Mouse (Mus musculus) heart, adult 2 months (tissue): ENCODE data around the gene Samd4b. TPM values are rescaled to one million over a fixed set of nuclear protein-coding genes. Genes with fewer than 3 reads are reported as not detected.
A peak's percentile ranks its signal among the peaks of the same experiment; 100 is the strongest.
"Not testable (repeated sequence)": the region's sequence is repeated elsewhere in the genome, so short reads cannot be mapped to it uniquely, and the experiment has no call there.

Experiments used
- DNase-seq, 2 experiments: peaks; one replicate each; pipeline ENCODE4 v3.0.0; 2021
- H3K27ac ChIP-seq: fragments of 200-600 bp; 2 replicates; pipeline ENCODE4 v1.8.1; 2022
- H3K27me3 ChIP-seq: fragments of 200-500 bp; 2 replicates; pipeline ENCODE4 v1.6.1; 2012; ENCODE audit warnings: mild to moderate bottlenecking, low read length, inconsistent platforms, mixed read lengths; ENCODE audit not compliant: control insufficient read depth, insufficient read depth
- H3K36me3 ChIP-seq: fragments of 200-500 bp; 2 replicates; pipeline ENCODE4 v1.6.1; 2012; ENCODE audit warnings: low read length, inconsistent platforms; ENCODE audit not compliant: control insufficient read depth, insufficient read depth
- H3K4me1 ChIP-seq: fragments of 200-500 bp; 2 replicates; pipeline ENCODE4 v1.6.1; 2011; ENCODE audit warnings: low read length; ENCODE audit not compliant: control insufficient read depth, insufficient read depth
- H3K4me3 ChIP-seq: fragments of 200-600 bp; 2 replicates; pipeline ENCODE4 v1.8.1; 2022
- H3K79me2 ChIP-seq: fragments of 200-500 bp; replicated peaks from 2 replicates; pipeline ENCODE4 v1.6.1; 2012; ENCODE audit warnings: mild to moderate bottlenecking, inconsistent platforms, low read length, moderate library complexity, mixed read lengths; ENCODE audit not compliant: control insufficient read depth, insufficient read depth
- H3K9ac ChIP-seq: fragments of 200-500 bp; 2 replicates; pipeline ENCODE4 v1.6.1; 2012; ENCODE audit warnings: low read depth, mild to moderate bottlenecking, control low read depth, inconsistent platforms, low read length, mixed read lengths
- CTCF ChIP-seq: fragments of 200-600 bp; IDR thresholded peaks from 2 replicates; pipeline ENCODE4 v1.8.1; 2022; ENCODE audit warnings: antibody characterized with exemption, mild to moderate bottlenecking, moderate library complexity
- EP300 ChIP-seq: fragments of 200-500 bp; IDR thresholded peaks from 2 replicates; pipeline ENCODE4 v1.6.1; 2011; ENCODE audit warnings: low read depth, low read length, control low read depth; ENCODE audit not compliant: insufficient read depth
- POLR2A ChIP-seq: fragments of 200-500 bp; IDR thresholded peaks from 2 replicates; pipeline ENCODE4 v1.6.1; 2011; ENCODE audit warnings: mild to moderate bottlenecking, low read depth, low read length, control low read depth; ENCODE audit not compliant: insufficient read depth
- WGBS: fragments of 180-500 bp; shearing (Covaris S2); methylation state at CpG from one replicate; pipeline ENCODE4 v1.1.7; 2018; 5-methylcytosine and 5-hydroxymethylcytosine counted together
- intact Hi-C: fragments of 180-260 bp; cut with DNase I; formaldehyde crosslinking; loops from one replicate; pipeline ENCODE4 v1.15.1; 2025
- polyA plus RNA-seq: library from polyadenylated mRNA; depleted of rRNA; stranded (reverse); fragments of >200 nt; gene quantifications from 2 replicates; pipeline ENCODE4 v1.2.3, GENCODE M21; 2012
- total RNA-seq, 2 experiments: library from RNA; stranded (reverse); gene quantifications; 2 replicates each; pipeline ENCODE4 v1.2.3; 2021

Samd4b gene
- total and polyA plus RNA-seq, 3 experiments, result 21.9 to 46.1 (median 22.4) TPM

DNA sequence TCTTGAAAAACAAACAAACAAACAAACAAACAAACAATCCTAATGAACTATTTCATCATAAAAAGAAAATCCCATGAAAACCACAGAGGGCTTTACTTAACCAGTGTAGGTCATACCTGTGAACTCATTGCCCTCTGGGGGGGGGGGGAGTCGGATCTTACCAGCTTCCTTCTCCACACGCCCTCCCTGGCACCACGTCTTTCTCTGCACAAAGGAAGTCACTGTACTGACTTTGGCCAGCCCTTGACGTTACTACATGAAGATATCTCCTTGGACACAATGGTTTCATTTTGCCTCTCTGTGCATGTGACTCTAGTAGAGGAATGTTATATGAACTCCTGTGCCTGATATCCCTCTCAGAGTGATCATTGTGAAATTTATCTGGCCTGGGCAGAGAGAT lies 36.2 kb upstream of the Samd4b start:
- Histone ChIP-seq H3K4me3 (no peak overlapping the region), H3K4me1 (no peaks in the 10 kb centered on the region), H3K9ac (no peak overlapping the region), H3K79me2 (no peaks in the 10 kb centered on the region), H3K36me3 (no peaks in the 10 kb centered on the region), H3K27me3 (peaks cover 6% of the 10 kb centered on the region; the same call in 1 of the 2 replicates), H3K27ac (no peak overlapping the region)
- DNase-seq, result no peak
- TF ChIP-seq CTCF (no peak), POLR2A (no peak), EP300 (no peak)
- WGBS, result 29% methylated on average over 4 of the region's 4 CpGs
- intact Hi-C loops, result no loop called here

- no peak within 1 kb of the TSS for H3K9ac ChIP-seq
- H3K4me3 ChIP-seq, result no peak within 1 kb of the TSS
- no peaks in the 10 kb centered on the region for H3K4me1 ChIP-seq
- H3K27me3 ChIP-seq, result peaks cover 6% of the 10 kb centered on the region; the same call in 1 of the 2 replicates
- no peaks in the 10 kb centered on the region for H3K79me2 ChIP-seq
- 30% methylated on average over 10 of the region's 10 CpGs for WGBS
- intact Hi-C loops, result no loop called here
- H3K36me3 ChIP-seq, result no peaks in the 10 kb centered on the region
- H3K27ac ChIP-seq, result no peak within 1 kb of the TSS
- no peak for TF ChIP-seq POLR2A
- TF ChIP-seq EP300, result no peak
- no peak for TF ChIP-seq CTCF
- no peak for DNase-seq
These were observed 33.1 kb upstream of the Samd4b start, which contains the start of gene Acp7 for GRCm38 (mm10) chr7:28631073-28631472. Acp7 (minus strand) TSS chr7:28631332.

- H3K79me2 ChIP-seq, result no peaks in the 10 kb centered on the region
- WGBS, result 53% methylated on average over 5 of the region's 5 CpGs
- intact Hi-C loops, result no loop called here
These were observed 26.8 kb upstream of the Samd4b start for GRCm38 (mm10) chr7:28624791-28625190.

GRCm38 (mm10) chr7:28619098-28619715 lies 21.3 kb upstream of the Samd4b start:
- intact Hi-C loops, result no loop called here
- H3K36me3 ChIP-seq, result no peaks in the 10 kb centered on the region
- TF ChIP-seq EP300 (no peak), POLR2A (no peak), CTCF (no peak)
- WGBS, result 62% methylated on average over 9 of the region's 9 CpGs
- no peak overlapping the region for H3K27ac ChIP-seq
- H3K4me3 ChIP-seq, result no peak overlapping the region
- H3K4me1 ChIP-seq, result no peaks in the 10 kb centered on the region
- H3K9ac ChIP-seq, result no peak overlapping the region
- no peaks in the 10 kb centered on the region for H3K27me3 ChIP-seq
- no peak for DNase-seq
- no peaks in the 10 kb centered on the region for H3K79me2 ChIP-seq

More at GRCm38 (mm10) chr7:28624791-28625190, 26.8 kb upstream of the Samd4b start:
- no peak for DNase-seq
- TF ChIP-seq POLR2A, result no peak
- TF ChIP-seq EP300, result no peak
- no peak for TF ChIP-seq CTCF
- Histone ChIP-seq H3K4me3 (no peak overlapping the region), H3K4me1 (no peaks in the 10 kb centered on the region), H3K36me3 (no peaks in the 10 kb centered on the region), H3K27me3 (peaks cover 2% of the 10 kb centered on the region; the same call in 1 of the 2 replicates), H3K27ac (no peak overlapping the region), H3K9ac (no peak overlapping the region)

- WGBS, result 83% methylated on average over 8 of the region's 8 CpGs
- H3K79me2 ChIP-seq, result no peaks in the 10 kb centered on the region
- TF ChIP-seq EP300, result no peak
- no peak for TF ChIP-seq POLR2A
- TF ChIP-seq CTCF, result no peak
- H3K4me1 ChIP-seq, result no peaks in the 10 kb centered on the region
- H3K27ac ChIP-seq, result no peak overlapping the region
- H3K4me3 ChIP-seq, result no peak overlapping the region
- no peaks in the 10 kb centered on the region for H3K27me3 ChIP-seq
- intact Hi-C loops, result loop anchor here (10.0 kb wide), 1 partner anchor 119 kb away; no protein-coding TSS in a partner anchor
- H3K36me3 ChIP-seq, result no peaks in the 10 kb centered on the region
- DNase-seq, result no peak
- no peak overlapping the region for H3K9ac ChIP-seq
These were observed 8.0 kb upstream of the Samd4b start for GRCm38 (mm10) chr7:28605951-28606350.

DNA sequence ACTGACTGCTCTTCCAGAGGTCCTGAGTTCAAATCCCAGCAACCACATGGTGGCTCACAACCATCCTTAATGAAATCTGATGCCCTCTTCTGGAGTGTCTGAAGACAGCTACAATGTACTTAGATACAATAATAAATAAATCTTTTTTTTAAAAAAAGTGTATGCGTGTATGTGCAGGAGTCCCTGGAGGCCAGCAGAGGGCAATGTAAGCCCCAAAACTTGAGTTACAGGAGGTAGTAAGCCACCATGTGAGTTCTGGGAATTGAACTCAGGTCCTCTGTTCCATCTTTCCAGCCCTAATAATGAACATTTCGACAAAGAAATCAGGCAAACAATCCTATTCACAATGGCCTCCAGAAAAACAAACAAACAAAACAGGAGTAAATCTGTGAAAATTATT lies 5.8 kb upstream of the Samd4b start:
- H3K27ac ChIP-seq, H3K27me3 ChIP-seq, H3K4me1 ChIP-seq, H3K9ac ChIP-seq, H3K4me3 ChIP-seq, DNase-seq, H3K36me3 ChIP-seq, H3K79me2 ChIP-seq: not testable (repeated sequence)
- WGBS, result 66% methylated on average over 2 of the region's 2 CpGs
- intact Hi-C loops, result loop anchor here (5.0 to 10.0 kb wide), 2 partner anchors 76 to 121 kb away; no protein-coding TSS in a partner anchor
- peak; percentile 19 for TF ChIP-seq CTCF
